In the genomic region with DNA sequence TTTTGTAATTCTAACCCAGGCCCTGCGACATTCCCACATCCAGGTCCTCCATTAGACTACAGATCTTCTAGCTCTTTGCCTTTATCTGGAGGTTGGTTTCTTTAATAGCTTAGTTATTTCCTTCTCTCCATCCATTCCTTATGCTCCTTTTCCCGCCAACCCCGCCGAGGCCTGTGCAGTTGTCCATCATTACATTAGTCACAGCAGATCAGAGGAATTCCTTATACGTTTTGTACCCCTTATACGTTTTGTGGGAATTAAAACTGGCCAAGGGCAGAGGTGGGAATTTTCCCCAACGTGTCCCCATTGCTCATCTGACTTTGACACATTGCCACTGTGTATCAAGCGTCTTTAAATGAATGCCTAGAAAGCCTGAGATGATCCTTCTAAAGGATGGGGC, we compare ENCODE assay signal across 8 mouse cellular contexts. TPM values are rescaled to one million over a fixed set of nuclear protein-coding genes. Genes with fewer than 3 reads are reported as not detected.
DNase-seq lines count a peak whose midpoint lies in the region; ATAC-seq and TF ChIP-seq lines count a peak whose summit lies in the region.

No protein-coding gene starts in this region.

- WGBS in limb, embryonic 14.5 days = 45% methylated on average over 8 of the region's 8 CpGs
- 41% methylated on average over 8 of the region's 8 CpGs for WGBS in stomach, embryonic 16.5 days

- no peak for ATAC-seq in limb, embryonic 14.5 days (ENCODE audit: low FRiP score, low read depth)
- ATAC-seq in stomach, embryonic 16.5 days (ENCODE audit: insufficient read depth, low FRiP score) = no peak

- H3K9ac ChIP-seq in limb, embryonic 14.5 days (ENCODE audit: low read depth, low read length, severe bottlenecking) = 0 out of 2 replicates have a peak overlapping the region, but pooled peaks have one; percentile 53
- H3K9ac ChIP-seq in stomach, embryonic 16.5 days (ENCODE audit: low read length) = peak overlapping the region; percentile 80

- no peak for DNase-seq in gastrocnemius, adult 2 months
- DNase-seq in gastrocnemius, postnatal 4 days (ENCODE audit: low spot score in 2 of 2) = no peak
- peak; percentile 11 for DNase-seq in right cerebral cortex, postnatal 4 days
- no peak for DNase-seq in right cerebral cortex, postnatal 36 days (ENCODE audit: low spot score in 2 of 2)
- no peak for DNase-seq in limb, embryonic 14.5 days (ENCODE audit: low spot score)
- no peak for DNase-seq in layer of hippocampus, adult 11-12 months (ENCODE audit: low spot score)
- no peak for DNase-seq in gastrocnemius, postnatal 25 days

- peak overlapping the region; percentile 53 for H3K4me2 ChIP-seq in limb, embryonic 14.5 days (replicated peaks; ENCODE audit: low read depth, low read length, severe bottlenecking)
- H3K4me2 ChIP-seq in stomach, embryonic 16.5 days (ENCODE audit: low read depth, low read length) = peak overlapping the region; percentile 83

- intact Hi-C loops in gastrocnemius, adult 2 months (cut with DNase I) = no loop called here

- H3K27me3 ChIP-seq in limb, embryonic 14.5 days (ENCODE audit: control insufficient read depth, insufficient read depth, low read length) = no peaks in the 10 kb centered on the region
- H3K27me3 ChIP-seq in stomach, embryonic 16.5 days (ENCODE audit: control insufficient read depth, insufficient read depth, low read length) = no peaks in the 10 kb centered on the region

- no peaks in the 10 kb centered on the region for H3K9me3 ChIP-seq in limb, embryonic 14.5 days (ENCODE audit: control insufficient read depth, low read length)
- no peaks in the 10 kb centered on the region for H3K9me3 ChIP-seq in stomach, embryonic 16.5 days (replicated peaks; ENCODE audit: control insufficient read depth, low read length)

- TF ChIP-seq CTCF in gastrocnemius, adult 2 months (IDR thresholded peaks at IDR 0.05) = no peak

- TF ChIP-seq POLR2A in limb, embryonic 14.5 days (IDR thresholded peaks at IDR 0.05; ENCODE audit: borderline replicate concordance, extremely low read depth, insufficient read depth, insufficient read length) = no peak

- H3K4me3 ChIP-seq in gastrocnemius, adult 2 months = peak overlapping the region; percentile 97
- peak overlapping the region; percentile 70 for H3K4me3 ChIP-seq in limb, embryonic 14.5 days (replicated peaks; ENCODE audit: low read length)
- peak overlapping the region; percentile 83 for H3K4me3 ChIP-seq in stomach, embryonic 16.5 days (replicated peaks; ENCODE audit: low read length)

- peak overlapping the region; percentile 80 for H3K27ac ChIP-seq in gastrocnemius, adult 2 months
- no peak overlapping the region for H3K27ac ChIP-seq in limb, embryonic 14.5 days (replicated peaks; ENCODE audit: low read depth, low read length)
- H3K27ac ChIP-seq in stomach, embryonic 16.5 days (ENCODE audit: low read length) = no peak overlapping the region

- H3K4me1 ChIP-seq in limb, embryonic 14.5 days (ENCODE audit: control insufficient read depth, insufficient read depth, low read length) = peaks cover 8% of the 10 kb centered on the region
- peaks cover 9% of the 10 kb centered on the region for H3K4me1 ChIP-seq in stomach, embryonic 16.5 days (ENCODE audit: control insufficient read depth, insufficient read depth, low read length)

- H3K36me3 ChIP-seq in limb, embryonic 14.5 days (ENCODE audit: control insufficient read depth, insufficient read depth, low read length) = no peaks in the 10 kb centered on the region
- H3K36me3 ChIP-seq in stomach, embryonic 16.5 days (ENCODE audit: control insufficient read depth, insufficient read depth, low read length) = no peaks in the 10 kb centered on the region

RNA-seq across cellular contexts. Expression of gene Mdh1b, which starts 0.3 kb away (rescaled TPM):
- total RNA-seq in gastrocnemius, adult 2 months (2021) = not detected
- not detected for total RNA-seq in gastrocnemius, postnatal 4 days (2021)
- polyA plus RNA-seq in limb, embryonic 14.5 days (2012; rRNA removed) = 0.08 TPM in 1 of 2 replicates, not detected in the other
- polyA plus RNA-seq in limb, embryonic 14.5 days (2014; fragmentation: Nextera tagmentation; extraction: Ambion mirVana) = not detected in 2 replicates
- not detected in 2 replicates for polyA plus RNA-seq in stomach, embryonic 16.5 days (2015; fragmentation: Nextera tagmentation; extraction: Ambion mirVana)
- not detected for total RNA-seq in gastrocnemius, postnatal 25 days (2021)

RNA-seq across cellular contexts. Expression of gene Fastkd2, which starts 0.6 kb away (rescaled TPM):
- total RNA-seq in gastrocnemius, adult 2 months (2021) = 10 to 100 TPM; 17.4 to 24.1 TPM
- 10 to 100 TPM; 17.0 TPM for total RNA-seq in gastrocnemius, postnatal 4 days (2021)
- polyA plus RNA-seq in limb, embryonic 14.5 days (2012; rRNA removed) = 21.6 and 25.3 TPM in 2 replicates
- 60.2 and 63.4 TPM in 2 replicates for polyA plus RNA-seq in limb, embryonic 14.5 days (2014; fragmentation: Nextera tagmentation; extraction: Ambion mirVana)
- 50.0 and 54.6 TPM in 2 replicates for polyA plus RNA-seq in stomach, embryonic 16.5 days (2015; fragmentation: Nextera tagmentation; extraction: Ambion mirVana)
- total RNA-seq in gastrocnemius, postnatal 25 days (2021) = 10 to 100 TPM; 20.8 TPM

RNA-seq across cellular contexts. Expression of gene 4933402D24Rik, which starts 39.3 kb away (rescaled TPM):
- total RNA-seq in gastrocnemius, adult 2 months (2021) = not detected
- total RNA-seq in gastrocnemius, postnatal 4 days (2021) = not detected
- polyA plus RNA-seq in limb, embryonic 14.5 days (2012; rRNA removed) = 0.05 TPM in 1 of 2 replicates, not detected in the other
- polyA plus RNA-seq in limb, embryonic 14.5 days (2014; fragmentation: Nextera tagmentation; extraction: Ambion mirVana) = 0.23 TPM in 1 of 2 replicates, not detected in the other
- polyA plus RNA-seq in stomach, embryonic 16.5 days (2015; fragmentation: Nextera tagmentation; extraction: Ambion mirVana) = not detected in 2 replicates
- not detected for total RNA-seq in gastrocnemius, postnatal 25 days (2021)

RNA-seq across cellular contexts. Expression of gene Dytn, which starts 43.1 kb away (rescaled TPM):
- total RNA-seq in gastrocnemius, adult 2 months (2021) = not detected
- total RNA-seq in gastrocnemius, postnatal 4 days (2021) = not detected
- not detected in 2 replicates for polyA plus RNA-seq in limb, embryonic 14.5 days (2012; rRNA removed)
- not detected in 2 replicates for polyA plus RNA-seq in limb, embryonic 14.5 days (2014; fragmentation: Nextera tagmentation; extraction: Ambion mirVana)
- polyA plus RNA-seq in stomach, embryonic 16.5 days (2015; fragmentation: Nextera tagmentation; extraction: Ambion mirVana) = not detected in 2 replicates
- not detected for total RNA-seq in gastrocnemius, postnatal 25 days (2021)
